22 mouse cellular contexts compared by ENCODE assay signal in the genomic region with DNA sequence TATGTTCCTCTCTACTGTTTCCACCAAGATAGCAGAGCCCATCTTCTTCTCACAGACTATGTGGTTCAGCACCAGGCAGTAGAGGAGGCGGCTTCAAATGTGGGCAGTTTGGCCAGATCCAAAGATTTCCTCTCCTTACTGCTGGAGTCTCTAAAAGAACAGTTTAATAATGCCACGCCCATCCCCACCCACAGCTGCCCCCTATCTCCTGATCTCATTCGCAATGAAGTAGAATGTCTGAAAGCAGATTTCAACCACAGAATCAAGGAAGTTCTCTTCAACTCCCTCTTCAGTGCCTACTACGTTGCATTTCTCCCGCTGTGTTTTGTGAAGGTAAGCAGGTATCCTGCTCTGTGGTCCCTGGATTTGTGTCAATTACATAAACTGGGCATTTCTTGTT. TPM values are rescaled to one million over a fixed set of nuclear protein-coding genes. Genes with fewer than 3 reads are reported as not detected.
DNase-seq lines count a peak whose midpoint lies in the region; ATAC-seq and TF ChIP-seq lines count a peak whose summit lies in the region.
"Had no signal": no experiment of that assay in that cellular context is flagged by ENCODE, and none has a peak within 500 bp of the region (broad histone marks: within the 10 kb centered on the region; RNA-seq: fewer than 3 reads in every experiment).

No protein-coding gene starts in this region.

- H3K27ac ChIP-seq in hindbrain, embryonic 10.5 days = no peak overlapping the region
- H3K27ac ChIP-seq: embryonic facial prominence, embryonic 15.5 days; forebrain, embryonic 10.5 days; heart, embryonic 13.5 days; hindbrain, embryonic 13.5 days; hindbrain, postnatal 0 days had no signal

- TF ChIP-seq CTCF in G1E (IDR thresholded peaks at IDR 0.05; ENCODE audit: low read depth, low read length) = no peak

- no peaks in the 10 kb centered on the region for H3K9me3 ChIP-seq in G1E (replicated peaks)
- no peaks in the 10 kb centered on the region for H3K9me3 ChIP-seq in hindbrain, embryonic 10.5 days
- H3K9me3 ChIP-seq: embryonic facial prominence, embryonic 15.5 days; forebrain, embryonic 10.5 days; heart, embryonic 13.5 days; hindbrain, embryonic 13.5 days had no signal

- peaks cover 18% of the 10 kb centered on the region for H3K4me1 ChIP-seq in G1E (ENCODE audit: insufficient read depth, low read depth, low read length)
- no peaks in the 10 kb centered on the region for H3K4me1 ChIP-seq in hindbrain, embryonic 10.5 days (replicated peaks)
- H3K4me1 ChIP-seq: embryonic facial prominence, embryonic 15.5 days; forebrain, embryonic 10.5 days; heart, embryonic 13.5 days; hindbrain, embryonic 13.5 days had no signal

- no peak overlapping the region; the same call in 1 of the 2 replicates for H3K4me3 ChIP-seq in G1E (ENCODE audit: low read depth, low read length)
- no peak overlapping the region for H3K4me3 ChIP-seq in hindbrain, embryonic 10.5 days
- H3K4me3 ChIP-seq: embryonic facial prominence, embryonic 15.5 days; erythroblast, embryonic 14.5 days; forebrain, embryonic 10.5 days; heart, embryonic 13.5 days; hindbrain, embryonic 13.5 days had no signal

- 96% methylated on average over 5 of the region's 5 CpGs for WGBS in hindbrain, embryonic 10.5 days

- intact Hi-C loops in left cerebral cortex, postnatal 4 days (cut with DNase I) = no loop called here

- no peaks in the 10 kb centered on the region for H3K27me3 ChIP-seq in G1E (ENCODE audit: insufficient read depth, low read length)
- no peaks in the 10 kb centered on the region for H3K27me3 ChIP-seq in hindbrain, embryonic 10.5 days (ENCODE audit: insufficient read depth, poor library complexity, severe bottlenecking)
- H3K27me3 ChIP-seq: embryonic facial prominence, embryonic 15.5 days; heart, embryonic 13.5 days; hindbrain, embryonic 13.5 days had no signal

- peak; percentile 81 for ATAC-seq in G1E (ENCODE audit: extremely low read depth, insufficient number of reproducible peaks, low FRiP score, poor library complexity, severe bottlenecking)
- peak; percentile 52 for ATAC-seq in common myeloid progenitor, adult 5-6 weeks (replicated peaks; ENCODE audit: low read depth, poor library complexity, severe bottlenecking)
- ATAC-seq: forebrain, embryonic 14.5 days; hindbrain, postnatal 0 days had no signal

- peaks cover 95% of the 10 kb centered on the region for H3K36me3 ChIP-seq in G1E (replicated peaks)
- peaks cover 94% of the 10 kb centered on the region for H3K36me3 ChIP-seq in hindbrain, embryonic 10.5 days

- peak; percentile 40 for DNase-seq in thymus, postnatal 14 days
- no peak for DNase-seq in thymus, postnatal 25 days
- DNase-seq in G1E (ENCODE audit: low spot score) = peak; percentile 6
- DNase-seq in hindbrain, embryonic 10.5 days (ENCODE audit: low spot score) = no peak
- DNase-seq in left cerebral cortex, postnatal 4 days = no peak
- no peak for DNase-seq in neural tube, embryonic 10.5 days (ENCODE audit: extremely low spot score, low spot score)
- DNase-seq: adrenal gland, adult 8-10 months; adrenal gland, postnatal 36 days; B cell, adult 2 months; cerebellum, adult 2 months; cerebellum, postnatal 10 days; embryo, embryonic 11 days; gastrocnemius, postnatal 10 days; heart, postnatal 36 days had no signal

RNA-seq across cellular contexts. Expression of a gene that starts 26.7 kb away (rescaled TPM):
- 148 and 206 TPM in 2 replicates for total RNA-seq in G1E (2014; fragmentation: Nextera tagmentation)
- 53.5 and 62.1 TPM in 2 replicates for total RNA-seq in G1E (2017)
- 10.7 and 17.3 TPM in 2 replicates for polyA plus RNA-seq in G1E (2012)
- total RNA-seq in common myeloid progenitor, adult 5-6 weeks (2017) = 30.0 and 76.3 TPM in 2 replicates
- polyA plus RNA-seq in hindbrain, embryonic 10.5 days (2016; fragmentation: Nextera tagmentation; extraction: Ambion mirVana) = 69.4 and 92.4 TPM in 2 replicates
- total RNA-seq in left cerebral cortex, postnatal 4 days (2021) = 10 to 100 TPM; 26.2 to 27.2 TPM

RNA-seq across cellular contexts. Expression of a gene that starts 35.1 kb away (rescaled TPM):
- total RNA-seq in G1E (2014; fragmentation: Nextera tagmentation) (74.7 and 79.0 TPM in 2 replicates), G1E (2017) (26.1 and 35.0 TPM in 2 replicates)
- polyA plus RNA-seq in G1E (2012) = 8.8 and 10.0 TPM in 2 replicates
- 21.7 and 22.6 TPM in 2 replicates for total RNA-seq in common myeloid progenitor, adult 5-6 weeks (2017)
- 61.3 and 66.9 TPM in 2 replicates for polyA plus RNA-seq in hindbrain, embryonic 10.5 days (2016; fragmentation: Nextera tagmentation; extraction: Ambion mirVana)
- total RNA-seq in left cerebral cortex, postnatal 4 days (2021) = 10 to 100 TPM; 33.3 to 35.5 TPM

Comparison
In these comparisons a context has a peak if more than half of its experiments do, and no peak if none do; other contexts are left out.
1. DNase-seq: peak in thymus, postnatal 14 days (single experiment) and G1E (single experiment); none in thymus, postnatal 25 days (single experiment), hindbrain, embryonic 10.5 days (single experiment), left cerebral cortex, postnatal 4 days (single experiment) and neural tube, embryonic 10.5 days (single experiment).